Mouse (Mus musculus) kidney, embryonic 14.5 days (tissue): ENCODE data around the gene Mdga2. TPM values are rescaled to one million over a fixed set of nuclear protein-coding genes. Genes with fewer than 3 reads are reported as not detected.

Source experiments
- ATAC-seq: fragments of 200-750 bp; cut with Nextera tagmentation; 2 replicates; pipeline ENCODE4 v1.8.0; 2017; ENCODE audit warnings: moderate number of reproducible peaks, mild to moderate bottlenecking, moderate TSS enrichment, moderate library complexity; ENCODE audit not compliant: low FRiP score, low TSS enrichment
- H3K27ac ChIP-seq: fragments of 300-500 bp; sonication (generic); 2 replicates; pipeline ENCODE4 v1.5.1; 2014; ENCODE audit warnings: low read depth, mild to moderate bottlenecking, low read length, moderate library complexity, mixed read lengths
- H3K27me3 ChIP-seq: fragments of 300-500 bp; sonication (generic); 2 replicates; pipeline ENCODE4 v1.6.1; 2014; ENCODE audit warnings: mild to moderate bottlenecking, low read length; ENCODE audit not compliant: control insufficient read depth, insufficient read depth
- H3K36me3 ChIP-seq: fragments of 300-500 bp; sonication (generic); 2 replicates; pipeline ENCODE4 v1.6.1; 2014; ENCODE audit warnings: low read length, mixed read lengths; ENCODE audit not compliant: control insufficient read depth, insufficient read depth
- H3K4me1 ChIP-seq: fragments of 300-500 bp; sonication (generic); 2 replicates; pipeline ENCODE4 v1.6.1; 2014; ENCODE audit warnings: low read length, mixed read lengths; ENCODE audit not compliant: control insufficient read depth, insufficient read depth
- H3K4me2 ChIP-seq: fragments of 300-500 bp; sonication (generic); replicated peaks from 2 replicates; pipeline ENCODE4 v1.6.1; 2014; ENCODE audit warnings: low read depth, mild to moderate bottlenecking, low read length
- H3K4me3 ChIP-seq: fragments of 300-500 bp; sonication (generic); 2 replicates; pipeline ENCODE4 v1.5.1; 2014; ENCODE audit warnings: mild to moderate bottlenecking, low read length
- H3K9ac ChIP-seq: fragments of 300-500 bp; sonication (generic); 2 replicates; pipeline ENCODE4 v1.6.1; 2014; ENCODE audit warnings: low read depth, mild to moderate bottlenecking, low read length, moderate library complexity
- H3K9me3 ChIP-seq: fragments of 300-500 bp; sonication (generic); 2 replicates; pipeline ENCODE4 v1.6.1; 2016; ENCODE audit warnings: low read length; ENCODE audit not compliant: control insufficient read depth
- WGBS: fragments of 180-500 bp; shearing (Covaris S2); extraction: QIAGEN DNeasy Blood & Tissue Kit; methylation state at CpG from one replicate; pipeline ENCODE4 v1.1.7; 2014; 5-methylcytosine and 5-hydroxymethylcytosine counted together
- polyA plus RNA-seq: library from polyadenylated mRNA; unstranded; fragments of >200 nt; fragmentation: Nextera tagmentation; extraction: Ambion mirVana; gene quantifications from 2 replicates; pipeline ENCODE4 v1.2.1, GENCODE M21; 2014

Mdga2 gene
- 1.9 and 2.0 TPM in 2 replicates for polyA plus RNA-seq

- peaks cover 36% of the 10 kb centered on the region for H3K27me3 ChIP-seq
- no peaks in the 10 kb centered on the region for H3K36me3 ChIP-seq
- peak; percentile 72 for ATAC-seq
- no peak within 1 kb of the TSS for H3K27ac ChIP-seq
- H3K4me3 ChIP-seq, result peak within 1 kb of the TSS; percentile 58
- peak within 1 kb of the TSS; percentile 98 for H3K4me2 ChIP-seq
- H3K4me1 ChIP-seq, result no peaks in the 10 kb centered on the region
- H3K9me3 ChIP-seq, result no peaks in the 10 kb centered on the region
- WGBS, result under 1% methylated on average over 61 of the region's 61 CpGs
- peak within 1 kb of the TSS; percentile 57 for H3K9ac ChIP-seq
These were observed at the start of gene Mdga2 for GRCm38 (mm10) chr12:67222221-67223025. TSS of gene Mdga2 (minus strand) at chr12:67222549.

GRCm38 (mm10) chr12:67267409-67267808 lies 45.1 kb upstream of the Mdga2 start:
- H3K27ac ChIP-seq, result no peak overlapping the region
- WGBS, result 77% methylated on average over 1 of the region's 1 CpGs
- no peaks in the 10 kb centered on the region for H3K36me3 ChIP-seq
- H3K4me3 ChIP-seq, result no peak overlapping the region
- no peaks in the 10 kb centered on the region for H3K4me1 ChIP-seq
- no peaks in the 10 kb centered on the region for H3K27me3 ChIP-seq
- no peaks in the 10 kb centered on the region for H3K9me3 ChIP-seq
- no peak overlapping the region for H3K4me2 ChIP-seq
- no peak overlapping the region for H3K9ac ChIP-seq
- no peak for ATAC-seq

- no peak overlapping the region for H3K4me3 ChIP-seq
- WGBS, result 44% methylated on average over 1 of the region's 1 CpGs
- H3K9ac ChIP-seq, result no peak overlapping the region
- no peak overlapping the region for H3K27ac ChIP-seq
- no peaks in the 10 kb centered on the region for H3K4me1 ChIP-seq
- no peak overlapping the region for H3K4me2 ChIP-seq
- no peaks in the 10 kb centered on the region for H3K9me3 ChIP-seq
- no peaks in the 10 kb centered on the region for H3K36me3 ChIP-seq
- peaks cover 36% of the 10 kb centered on the region for H3K27me3 ChIP-seq
- no peak for ATAC-seq
These were observed 1.2 kb upstream of the Mdga2 start for GRCm38 (mm10) chr12:67223530-67223929.

GRCm38 (mm10) chr12:67221329-67222220 lies 774 bp downstream of the Mdga2 start:
- Histone ChIP-seq H3K9ac (peak overlapping the region; percentile 57), H3K36me3 (no peaks in the 10 kb centered on the region), H3K4me1 (no peaks in the 10 kb centered on the region), H3K4me2 (peak overlapping the region; percentile 98), H3K27me3 (peaks cover 36% of the 10 kb centered on the region), H3K9me3 (no peaks in the 10 kb centered on the region), H3K27ac (no peak overlapping the region), H3K4me3 (peak overlapping the region; percentile 58)
- under 1% methylated on average over 73 of the region's 78 CpGs for WGBS
- ATAC-seq, result peak; percentile 73

- ATAC-seq, result peak; percentile 22
These were observed 1.6 kb downstream of the Mdga2 start for GRCm38 (mm10) chr12:67220641-67221231.

GRCm38 (mm10) chr12:67220041-67220440 lies 2.3 kb downstream of the Mdga2 start:
- Histone ChIP-seq H3K9me3 (no peaks in the 10 kb centered on the region), H3K36me3 (no peaks in the 10 kb centered on the region), H3K9ac (no peak overlapping the region), H3K27ac (no peak overlapping the region), H3K27me3 (peaks cover 36% of the 10 kb centered on the region), H3K4me1 (no peaks in the 10 kb centered on the region), H3K4me2 (peak overlapping the region; percentile 98), H3K4me3 (peak overlapping the region; percentile 58; the same call in 1 of the 2 replicates)
- WGBS, result 4% methylated on average over 6 of the region's 6 CpGs
- no peak for ATAC-seq

More at GRCm38 (mm10) chr12:67220641-67221231, 1.6 kb downstream of the Mdga2 start:
- Histone ChIP-seq H3K9me3 (no peaks in the 10 kb centered on the region), H3K4me1 (no peaks in the 10 kb centered on the region), H3K4me3 (peak overlapping the region; percentile 58), H3K27ac (no peak overlapping the region), H3K9ac (peak overlapping the region; percentile 28; the same call in 1 of the 2 replicates), H3K27me3 (peaks cover 36% of the 10 kb centered on the region), H3K36me3 (no peaks in the 10 kb centered on the region), H3K4me2 (peak overlapping the region; percentile 98)
- WGBS, result under 1% methylated on average over 43 of the region's 43 CpGs

- no peaks in the 10 kb centered on the region for H3K9me3 ChIP-seq
- no peak overlapping the region for H3K4me2 ChIP-seq
- ATAC-seq, result no peak
- H3K36me3 ChIP-seq, result no peaks in the 10 kb centered on the region
- H3K4me1 ChIP-seq, result no peaks in the 10 kb centered on the region
- H3K4me3 ChIP-seq, result no peak overlapping the region
- H3K9ac ChIP-seq, result no peak overlapping the region
- peaks cover 33% of the 10 kb centered on the region for H3K27me3 ChIP-seq
- WGBS, result 20% methylated on average over 5 of the region's 5 CpGs
- no peak overlapping the region for H3K27ac ChIP-seq
These were observed 2.8 kb downstream of the Mdga2 start for GRCm38 (mm10) chr12:67219564-67219963.

GRCm38 (mm10) chr12:67212801-67213200 lies 9.5 kb downstream of the Mdga2 start:
- no peak for ATAC-seq
- no peaks in the 10 kb centered on the region for H3K4me1 ChIP-seq
- WGBS, result 54% methylated on average over 2 of the region's 2 CpGs
- no peak overlapping the region for H3K27ac ChIP-seq
- no peak overlapping the region for H3K4me3 ChIP-seq
- no peaks in the 10 kb centered on the region for H3K9me3 ChIP-seq
- no peak overlapping the region for H3K9ac ChIP-seq
- H3K36me3 ChIP-seq, result no peaks in the 10 kb centered on the region
- no peak overlapping the region for H3K4me2 ChIP-seq
- no peaks in the 10 kb centered on the region for H3K27me3 ChIP-seq
